Mouse (Mus musculus) intestine, embryonic 16.5 days (tissue): ENCODE measurements around the gene Nectin3. TPM values are rescaled to one million over a fixed set of nuclear protein-coding genes. Genes with fewer than 3 reads are reported as not detected.

Experiments
- ATAC-seq: fragments of 200-750 bp; cut with Nextera tagmentation; 2 replicates; pipeline ENCODE4 v1.8.0; 2017; ENCODE audit warnings: moderate TSS enrichment, moderate library complexity
- H3K27ac ChIP-seq: fragments of 300-500 bp; sonication (generic); 2 replicates; pipeline ENCODE4 v1.5.1; 2014; ENCODE audit warnings: mild to moderate bottlenecking, low read length
- H3K27me3 ChIP-seq: fragments of 300-500 bp; sonication (generic); replicated peaks from 2 replicates; pipeline ENCODE4 v1.6.1; 2014; ENCODE audit warnings: low read length, control low read depth, mixed read lengths; ENCODE audit not compliant: control insufficient read depth, insufficient read depth
- H3K36me3 ChIP-seq: fragments of 300-500 bp; sonication (generic); 2 replicates; pipeline ENCODE4 v1.6.1; 2014; ENCODE audit warnings: low read length, control low read depth; ENCODE audit not compliant: control insufficient read depth, insufficient read depth
- H3K4me1 ChIP-seq: fragments of 300-500 bp; sonication (generic); 2 replicates; pipeline ENCODE4 v1.6.1; 2014; ENCODE audit warnings: low read length, control low read depth, mixed read lengths; ENCODE audit not compliant: control insufficient read depth, insufficient read depth
- H3K4me2 ChIP-seq: fragments of 300-500 bp; sonication (generic); 2 replicates; pipeline ENCODE4 v1.6.1; 2014; ENCODE audit warnings: low read depth, low read length, control low read depth
- H3K4me3 ChIP-seq: fragments of 300-500 bp; sonication (generic); 2 replicates; pipeline ENCODE4 v1.5.1; 2014; ENCODE audit warnings: mild to moderate bottlenecking, low read length
- H3K9ac ChIP-seq: fragments of 300-500 bp; sonication (generic); 2 replicates; pipeline ENCODE4 v1.6.1; 2014; ENCODE audit warnings: low read depth, low read length
- H3K9me3 ChIP-seq: fragments of 300-500 bp; sonication (generic); 2 replicates; pipeline ENCODE4 v1.6.1; 2016; ENCODE audit warnings: low read length, control low read depth; ENCODE audit not compliant: control insufficient read depth
- WGBS: fragments of 180-500 bp; shearing (Covaris S2); extraction: QIAGEN DNeasy Blood & Tissue Kit; methylation state at CpG from one replicate; pipeline ENCODE4 v1.1.7; 2014; 5-methylcytosine and 5-hydroxymethylcytosine counted together
- polyA plus RNA-seq: library from polyadenylated mRNA; unstranded; fragments of >200 nt; fragmentation: Nextera tagmentation; extraction: Ambion mirVana; gene quantifications from 2 replicates; pipeline ENCODE4 v1.2.1, GENCODE M21; 2015

Gene Nectin3
- polyA plus RNA-seq, 1 experiment from 2014 or later, result 14.2 TPM

GRCm38 (mm10) chr16:46451421-46451820 lies 46.9 kb downstream of the Nectin3 start:
- Histone ChIP-seq H3K27me3 (no peaks in the 10 kb centered on the region), H3K4me2 (no peak overlapping the region), H3K27ac (no peak overlapping the region), H3K4me3 (no peak overlapping the region), H3K9me3 (no peaks in the 10 kb centered on the region), H3K4me1 (peaks cover 2% of the 10 kb centered on the region; the same call in 1 of the 2 replicates), H3K36me3 (0 out of 2 replicates have a peak, but pooled peaks cover 6% of the 10 kb centered on the region), H3K9ac (no peak overlapping the region)
- ATAC-seq, result no peak
- 70% methylated on average over 3 of the region's 3 CpGs for WGBS

GRCm38 (mm10) chr16:46449013-46449412 lies 49.3 kb downstream of the Nectin3 start:
- no peak for ATAC-seq
- no peak overlapping the region for H3K4me2 ChIP-seq
- WGBS, result 91% methylated on average over 6 of the region's 6 CpGs
- no peaks in the 10 kb centered on the region for H3K27me3 ChIP-seq
- H3K4me1 ChIP-seq, result peaks cover 2% of the 10 kb centered on the region; the same call in 1 of the 2 replicates
- no peaks in the 10 kb centered on the region for H3K9me3 ChIP-seq
- no peak overlapping the region for H3K4me3 ChIP-seq
- 0 out of 2 replicates have a peak, but pooled peaks cover 6% of the 10 kb centered on the region for H3K36me3 ChIP-seq
- no peak overlapping the region for H3K9ac ChIP-seq
- H3K27ac ChIP-seq, result no peak overlapping the region

GRCm38 (mm10) chr16:46431317-46431716 lies 67.0 kb downstream of the Nectin3 start:
- no peak for ATAC-seq
- Histone ChIP-seq H3K9ac (no peak overlapping the region), H3K4me2 (no peak overlapping the region), H3K27me3 (no peaks in the 10 kb centered on the region), H3K4me1 (no peaks in the 10 kb centered on the region), H3K9me3 (no peaks in the 10 kb centered on the region), H3K27ac (no peak overlapping the region), H3K36me3 (0 out of 2 replicates have a peak, but pooled peaks cover 4% of the 10 kb centered on the region), H3K4me3 (no peak overlapping the region)
- 82% methylated on average over 5 of the region's 5 CpGs for WGBS

GRCm38 (mm10) chr16:46416177-46416576 lies 82.1 kb downstream of the Nectin3 start:
- WGBS, result 86% methylated on average over 3 of the region's 3 CpGs
- peaks cover 6% of the 10 kb centered on the region; the same call in 1 of the 2 replicates for H3K36me3 ChIP-seq
- no peak overlapping the region for H3K27ac ChIP-seq
- H3K9ac ChIP-seq, result no peak overlapping the region
- H3K4me2 ChIP-seq, result no peak overlapping the region
- H3K4me1 ChIP-seq, result no peaks in the 10 kb centered on the region
- H3K4me3 ChIP-seq, result no peak overlapping the region
- H3K9me3 ChIP-seq, result no peaks in the 10 kb centered on the region
- H3K27me3 ChIP-seq, result no peaks in the 10 kb centered on the region
- no peak for ATAC-seq

DNA sequence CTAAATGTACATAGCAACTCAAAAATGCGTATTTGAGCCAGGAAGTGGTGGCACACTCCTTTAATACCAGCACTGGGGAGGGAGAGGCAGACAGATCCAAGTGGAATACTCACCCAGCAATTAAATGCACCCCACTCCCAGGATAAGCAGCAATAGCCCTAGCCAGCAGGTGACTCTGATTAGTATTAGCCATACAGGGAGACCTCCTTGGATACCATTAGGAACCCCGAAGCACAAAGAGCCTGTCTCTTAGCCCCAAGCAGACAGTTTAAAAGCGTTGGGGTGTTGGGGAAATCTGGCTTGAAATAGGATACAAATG lies 87.6 kb downstream of the Nectin3 start:
- no peaks in the 10 kb centered on the region for H3K9me3 ChIP-seq
- no peak overlapping the region for H3K4me3 ChIP-seq
- H3K4me2 ChIP-seq, result no peak overlapping the region
- no peaks in the 10 kb centered on the region for H3K36me3 ChIP-seq
- no peak overlapping the region for H3K9ac ChIP-seq
- H3K27me3 ChIP-seq, result no peaks in the 10 kb centered on the region
- no peak for ATAC-seq
- no peak overlapping the region for H3K27ac ChIP-seq
- 79% methylated on average over 3 of the region's 3 CpGs for WGBS
- no peaks in the 10 kb centered on the region for H3K4me1 ChIP-seq

GRCm38 (mm10) chr16:46410053-46410738 lies 88.1 kb downstream of the Nectin3 start:
- Histone ChIP-seq H3K4me2 (no peak overlapping the region), H3K4me3 (no peak overlapping the region), H3K36me3 (no peaks in the 10 kb centered on the region), H3K27me3 (no peaks in the 10 kb centered on the region), H3K27ac (no peak overlapping the region), H3K4me1 (no peaks in the 10 kb centered on the region), H3K9me3 (no peaks in the 10 kb centered on the region), H3K9ac (no peak overlapping the region)
- 73% methylated on average over 6 of the region's 6 CpGs for WGBS
- ATAC-seq, result no peak

DNA sequence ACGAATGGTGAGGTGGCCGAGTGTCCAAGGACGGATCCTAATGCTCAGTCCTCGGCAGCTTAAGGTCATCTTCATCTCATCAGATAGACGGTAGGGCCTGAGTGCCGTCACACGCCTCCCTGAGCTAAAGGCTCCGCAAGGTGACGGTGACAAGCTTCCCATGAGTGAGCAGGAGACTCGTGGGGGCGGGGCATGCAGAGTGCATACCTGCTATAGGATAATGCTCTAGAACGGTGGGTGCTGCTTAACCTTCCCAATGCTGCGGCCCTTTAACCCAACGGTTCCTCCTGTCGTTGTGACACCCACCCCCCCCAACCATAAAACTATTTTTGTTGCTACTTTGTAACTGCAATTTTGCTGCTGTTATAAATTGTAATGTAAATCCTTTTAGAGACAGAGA lies 90.3 kb downstream of the Nectin3 start:
- no peak overlapping the region for H3K9ac ChIP-seq
- H3K36me3 ChIP-seq, result no peaks in the 10 kb centered on the region
- 95% methylated on average over 15 of the region's 15 CpGs for WGBS
- no peaks in the 10 kb centered on the region for H3K27me3 ChIP-seq
- no peak overlapping the region for H3K4me3 ChIP-seq
- no peak overlapping the region for H3K4me2 ChIP-seq
- no peaks in the 10 kb centered on the region for H3K9me3 ChIP-seq
- no peak overlapping the region for H3K27ac ChIP-seq
- no peak for ATAC-seq
- H3K4me1 ChIP-seq, result no peaks in the 10 kb centered on the region

- WGBS, result 86% methylated on average over 7 of the region's 7 CpGs
- no peaks in the 10 kb centered on the region for H3K9me3 ChIP-seq
- H3K27ac ChIP-seq, result peak overlapping the region; percentile 51; the same call in 1 of the 2 replicates
- no peaks in the 10 kb centered on the region for H3K27me3 ChIP-seq
- H3K36me3 ChIP-seq, result no peaks in the 10 kb centered on the region
- ATAC-seq, result peak; percentile 88
- H3K4me2 ChIP-seq, result no peak overlapping the region
- H3K9ac ChIP-seq, result no peak overlapping the region
- H3K4me3 ChIP-seq, result no peak overlapping the region
- H3K4me1 ChIP-seq, result no peaks in the 10 kb centered on the region
Measured at GRCm38 (mm10) chr16:46406844-46407639, 91.3 kb downstream of the Nectin3 start.

DNA sequence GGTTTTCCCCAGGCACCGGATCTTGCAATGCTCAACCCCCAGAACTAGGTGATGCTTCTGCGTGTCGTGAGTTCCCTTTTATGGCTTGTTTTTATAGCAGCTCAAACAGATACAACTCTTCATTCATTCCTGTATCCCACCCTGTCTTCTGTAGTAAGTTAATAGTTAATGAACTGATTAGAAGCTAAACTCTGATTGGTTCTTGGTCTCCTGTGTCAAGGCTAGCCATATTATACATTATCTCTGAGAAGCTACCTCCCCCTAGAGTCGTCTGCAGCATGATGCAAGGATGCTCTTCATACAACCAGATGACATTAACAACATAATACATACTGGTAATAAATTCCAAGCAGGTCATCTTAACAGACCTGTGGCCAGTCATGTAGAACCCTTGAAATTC lies 100.4 kb downstream of the Nectin3 start:
- no peaks in the 10 kb centered on the region for H3K4me1 ChIP-seq
- ATAC-seq, result peak; percentile 50; the same call in 1 of the 2 replicates
- no peaks in the 10 kb centered on the region for H3K36me3 ChIP-seq
- no peaks in the 10 kb centered on the region for H3K27me3 ChIP-seq
- H3K9ac ChIP-seq, result no peak overlapping the region
- no peak overlapping the region for H3K27ac ChIP-seq
- WGBS, result 54% methylated on average over 4 of the region's 4 CpGs
- H3K9me3 ChIP-seq, result no peaks in the 10 kb centered on the region
- H3K4me3 ChIP-seq, result no peak overlapping the region
- no peak overlapping the region for H3K4me2 ChIP-seq
